Comparison of ENCODE assay signal across 9 mouse cellular contexts in genomic region chr11:98748506-98749416, GRCm38 (mm10). TPM values are rescaled to one million over a fixed set of nuclear protein-coding genes. Genes with fewer than 3 reads are reported as not detected.
DNase-seq lines count a peak whose midpoint lies in the region; ATAC-seq lines count a peak whose summit lies in the region.
"Had no signal": no experiment of that assay in that cellular context is flagged by ENCODE, and none has a peak within 500 bp of the region (broad histone marks: within the 10 kb centered on the region; RNA-seq: fewer than 3 reads in every experiment).

No protein-coding gene starts in this region.

- peaks cover 83% of the 10 kb centered on the region for H3K4me1 ChIP-seq in forebrain, embryonic 14.5 days (ENCODE audit: control insufficient read depth, insufficient read depth, low read length)
- peaks cover 99% of the 10 kb centered on the region for H3K4me1 ChIP-seq in kidney, embryonic 15.5 days

- H3K9me3 ChIP-seq in forebrain, embryonic 14.5 days (replicated peaks; ENCODE audit: control insufficient read depth, low read length) = no peaks in the 10 kb centered on the region
- H3K9me3 ChIP-seq in kidney, embryonic 15.5 days (replicated peaks) = no peaks in the 10 kb centered on the region

- peak overlapping the region; percentile 94 for H3K27ac ChIP-seq in forebrain, embryonic 14.5 days (ENCODE audit: low read depth, low read length)
- H3K27ac ChIP-seq in kidney, embryonic 15.5 days = peak overlapping the region; percentile 88

- H3K27me3 ChIP-seq in forebrain, embryonic 14.5 days (replicated peaks; ENCODE audit: control insufficient read depth, insufficient read depth, low read length) = no peaks in the 10 kb centered on the region
- no peaks in the 10 kb centered on the region for H3K27me3 ChIP-seq in kidney, embryonic 15.5 days

- H3K36me3 ChIP-seq in forebrain, embryonic 14.5 days (ENCODE audit: control insufficient read depth, insufficient read depth, low read length) = peaks cover 14% of the 10 kb centered on the region
- peaks cover 7% of the 10 kb centered on the region for H3K36me3 ChIP-seq in kidney, embryonic 15.5 days

- 12% methylated on average over 15 of the region's 15 CpGs for WGBS in forebrain, embryonic 14.5 days
- 35% methylated on average over 15 of the region's 15 CpGs for WGBS in kidney, embryonic 15.5 days

- ATAC-seq in cerebellum, adult (ENCODE audit: insufficient number of reproducible peaks, low FRiP score, low TSS enrichment) = no peak
- ATAC-seq in forebrain, embryonic 14.5 days = peak; percentile 36
- ATAC-seq in kidney, embryonic 15.5 days (replicated peaks; ENCODE audit: low FRiP score) = no peak

- H3K9ac ChIP-seq in forebrain, embryonic 14.5 days (ENCODE audit: low read length) = peak overlapping the region; percentile 55
- H3K9ac ChIP-seq in kidney, embryonic 15.5 days = peak overlapping the region; percentile 26; the same call in 1 of the 2 replicates

- H3K4me3 ChIP-seq in forebrain, embryonic 14.5 days (ENCODE audit: low read depth, low read length) = peak overlapping the region; percentile 22; the same call in 1 of the 2 replicates
- no peak overlapping the region for H3K4me3 ChIP-seq in kidney, embryonic 15.5 days (replicated peaks)

- peak; percentile 48 for DNase-seq in cerebellum, adult 11 months
- peak; percentile 39 for DNase-seq in T-cell, adult 2 months (ENCODE audit: low spot score)
- peak; percentile 85 for DNase-seq in forebrain, embryonic 14.5 days (ENCODE audit: low spot score)
- peak; percentile 73 to 74 for DNase-seq in lung, postnatal 4 days
- DNase-seq in thymus, adult 18-20 months = no peak
- DNase-seq in spleen, postnatal 14 days (ENCODE audit: low spot score in 2 of 2) = no peak

- H3K4me2 ChIP-seq in forebrain, embryonic 14.5 days (ENCODE audit: low read length) = peak overlapping the region; percentile 59
- peak overlapping the region; percentile 34 for H3K4me2 ChIP-seq in kidney, embryonic 15.5 days

RNA-seq across cellular contexts. Expression of gene Thra, which starts 8.3 kb away (rescaled TPM):
- 164 and 199 TPM in 2 replicates for polyA plus RNA-seq in forebrain, embryonic 14.5 days (2014; fragmentation: Nextera tagmentation; extraction: Ambion mirVana)
- 21.7 and 26.9 TPM in 2 replicates for polyA plus RNA-seq in kidney, embryonic 15.5 days (2015; fragmentation: Nextera tagmentation; extraction: Ambion mirVana)

RNA-seq across cellular contexts. Expression of gene Med24, which starts 19.5 kb away (rescaled TPM):
- polyA plus RNA-seq in forebrain, embryonic 14.5 days (2014; fragmentation: Nextera tagmentation; extraction: Ambion mirVana) = 76.0 and 85.9 TPM in 2 replicates
- 58.2 and 64.7 TPM in 2 replicates for polyA plus RNA-seq in kidney, embryonic 15.5 days (2015; fragmentation: Nextera tagmentation; extraction: Ambion mirVana)

RNA-seq across cellular contexts. Expression of gene Nr1d1, which starts 26.4 kb away (rescaled TPM):
- 2.2 and 3.1 TPM in 2 replicates for polyA plus RNA-seq in forebrain, embryonic 14.5 days (2014; fragmentation: Nextera tagmentation; extraction: Ambion mirVana)
- 2.0 and 2.3 TPM in 2 replicates for polyA plus RNA-seq in kidney, embryonic 15.5 days (2015; fragmentation: Nextera tagmentation; extraction: Ambion mirVana)

RNA-seq across cellular contexts. Expression of gene Msl1, which starts 46.6 kb away (rescaled TPM):
- polyA plus RNA-seq in forebrain, embryonic 14.5 days (2014; fragmentation: Nextera tagmentation; extraction: Ambion mirVana) = 19.3 and 20.5 TPM in 2 replicates
- polyA plus RNA-seq in kidney, embryonic 15.5 days (2015; fragmentation: Nextera tagmentation; extraction: Ambion mirVana) = 25.1 and 25.8 TPM in 2 replicates

RNA-seq across cellular contexts. Expression of gene Csf3, which starts 47.7 kb away (rescaled TPM):
- polyA plus RNA-seq in forebrain, embryonic 14.5 days (2014; fragmentation: Nextera tagmentation; extraction: Ambion mirVana) = not detected in 2 replicates
- polyA plus RNA-seq in kidney, embryonic 15.5 days (2015; fragmentation: Nextera tagmentation; extraction: Ambion mirVana) = 0.23 TPM in 1 of 2 replicates, not detected in the other
- polyA plus RNA-seq: C2C12 had no signal

Comparison
In these comparisons a context has a peak if more than half of its experiments do, and no peak if none do; other contexts are left out.
1. DNase-seq: peak in cerebellum, adult 11 months (single experiment), T-cell, adult 2 months (single experiment), forebrain, embryonic 14.5 days (single experiment) and lung, postnatal 4 days (2 of 2); none in thymus, adult 18-20 months (0 of 2) and spleen, postnatal 14 days (0 of 2).